Mouse (Mus musculus) cerebellum, adult 2 months (tissue): ENCODE data around the gene Gtf2h2.

Experiments
- CTCF ChIP-seq: fragments of 200-500 bp; IDR thresholded peaks from 2 replicates; pipeline ENCODE4 v1.5.1; 2011; ENCODE audit warnings: low read depth, mild to moderate bottlenecking, control low read depth, low read length, moderate library complexity, borderline replicate concordance; ENCODE audit not compliant: insufficient read depth
- POLR2A ChIP-seq: fragments of 200-500 bp; IDR thresholded peaks from 2 replicates; pipeline ENCODE4 v1.6.1; 2011; ENCODE audit warnings: low read length, control low read depth, borderline replicate concordance; ENCODE audit not compliant: insufficient read depth

DNA sequence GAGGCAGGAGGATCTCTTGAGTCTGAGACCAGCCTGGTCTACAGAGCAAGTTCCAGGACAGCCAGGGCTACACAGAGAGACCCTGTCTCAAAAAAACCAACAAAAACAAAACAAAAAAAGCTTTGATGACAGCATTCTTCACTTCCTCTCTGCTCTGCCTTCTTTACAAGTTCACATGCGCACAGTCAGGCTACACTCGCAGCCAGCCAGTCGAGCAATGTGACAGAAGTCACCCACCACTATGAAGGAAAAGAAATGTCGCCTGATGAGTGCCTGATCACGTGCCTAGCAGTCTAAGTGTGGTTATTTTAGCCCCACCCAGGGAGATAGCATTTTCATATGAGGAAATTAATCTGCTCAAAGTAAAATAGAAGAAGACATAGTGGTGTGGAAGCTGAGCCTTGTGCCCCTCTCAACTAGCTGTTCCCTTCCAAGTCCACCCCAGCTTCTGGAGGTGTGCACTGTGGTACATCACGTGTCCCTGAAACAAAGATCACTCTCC, 25.3 kb upstream of the Gtf2h2 start:
- TF ChIP-seq CTCF (no peak), POLR2A (no peak)
